Mouse (Mus musculus): ENCODE results near the gene Tmem19. TPM values are rescaled to one million over a fixed set of nuclear protein-coding genes. Genes with fewer than 3 reads are reported as not detected.

Gene Tmem19
- polyA plus RNA-seq (2012; rRNA removed) = 11.1 and 14.9 TPM in 2 replicates

DNA sequence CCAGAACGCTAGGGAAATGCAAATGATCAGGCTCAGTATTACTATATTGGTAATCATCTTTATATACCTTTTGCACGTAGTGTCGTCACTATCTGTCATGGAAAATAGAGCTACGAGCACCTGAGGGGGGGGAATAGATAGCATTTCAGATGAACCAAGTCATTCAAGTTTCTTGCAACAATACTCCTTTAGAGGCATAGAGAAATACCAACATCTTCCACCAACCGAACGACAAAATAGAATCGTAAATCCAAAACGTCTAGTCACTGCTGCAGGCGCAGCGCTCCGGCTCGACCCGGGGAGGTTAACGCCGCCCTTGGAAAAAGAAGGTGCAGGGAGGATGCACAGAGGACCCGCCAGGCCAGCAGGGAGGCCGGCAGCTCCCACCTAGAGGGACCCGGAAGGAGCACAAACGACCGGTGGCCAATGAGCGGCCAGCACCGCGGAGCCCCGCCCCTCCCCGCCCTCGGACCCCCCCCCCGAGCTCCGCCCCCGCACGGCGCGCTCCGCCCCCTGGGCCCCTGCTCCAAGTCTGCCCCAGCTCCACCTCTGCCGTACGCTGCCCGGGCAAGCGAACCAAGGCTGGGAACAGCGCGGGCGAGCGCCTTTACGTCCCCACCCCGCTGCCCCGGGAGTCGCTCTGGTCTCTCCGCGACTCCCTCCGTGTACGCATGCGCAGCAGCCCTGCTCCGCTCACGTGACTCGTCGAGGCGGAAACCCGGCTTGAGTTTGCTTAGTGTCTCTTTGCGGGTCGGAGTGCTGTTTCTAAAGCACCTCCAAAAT lies at the start of gene Tmem19:
Gene Tmem19, minus strand, starts transcription at position 662 of the 783 bp plus-strand sequence.

DNA sequence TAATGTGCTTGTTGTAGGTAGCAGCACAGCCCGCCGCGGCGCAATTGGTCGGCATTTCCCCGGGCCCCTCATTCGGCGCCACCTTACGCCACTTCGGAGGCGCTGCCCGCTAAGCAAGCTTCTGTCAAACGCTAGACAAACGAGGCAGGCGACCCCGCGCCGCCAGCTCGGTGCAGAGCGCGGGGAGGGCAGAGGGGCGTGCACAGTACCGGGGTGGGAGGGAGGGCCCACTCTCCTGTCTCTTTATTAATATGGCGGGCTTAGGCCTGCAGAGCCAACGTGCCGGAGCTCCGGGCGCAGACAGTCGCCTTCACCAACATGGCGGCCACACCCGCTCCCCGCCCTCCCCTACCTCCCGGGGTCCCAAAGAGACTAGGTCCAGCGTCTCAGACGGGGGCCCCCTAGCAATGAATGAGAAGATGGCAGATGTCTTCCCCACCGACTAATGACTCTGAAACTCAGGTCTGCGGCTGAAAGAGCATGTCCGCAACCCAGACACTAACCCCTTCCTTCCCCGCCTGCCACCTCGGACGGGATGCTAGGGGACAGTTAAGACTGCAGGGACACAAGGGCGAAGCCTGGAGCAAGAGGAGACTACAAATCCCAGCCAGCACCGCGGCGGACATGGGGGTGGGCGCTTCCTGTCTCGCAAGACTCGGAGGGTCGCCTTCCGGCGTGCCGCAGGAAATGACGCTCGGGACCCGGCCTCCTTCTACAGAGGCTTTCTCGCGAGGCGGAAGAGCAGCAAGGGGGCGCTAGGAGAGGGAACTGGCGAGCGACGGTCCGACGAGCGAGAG lies 22.1 kb upstream of the Tmem19 start, which contains the start of the genes Thap2 and Zfc3h1:
Gene Thap2, minus strand, starts transcription at position 223 of the 797 bp plus-strand sequence.
Gene Zfc3h1, plus strand, starts transcription at position 739 of the 797 bp plus-strand sequence.

DNA sequence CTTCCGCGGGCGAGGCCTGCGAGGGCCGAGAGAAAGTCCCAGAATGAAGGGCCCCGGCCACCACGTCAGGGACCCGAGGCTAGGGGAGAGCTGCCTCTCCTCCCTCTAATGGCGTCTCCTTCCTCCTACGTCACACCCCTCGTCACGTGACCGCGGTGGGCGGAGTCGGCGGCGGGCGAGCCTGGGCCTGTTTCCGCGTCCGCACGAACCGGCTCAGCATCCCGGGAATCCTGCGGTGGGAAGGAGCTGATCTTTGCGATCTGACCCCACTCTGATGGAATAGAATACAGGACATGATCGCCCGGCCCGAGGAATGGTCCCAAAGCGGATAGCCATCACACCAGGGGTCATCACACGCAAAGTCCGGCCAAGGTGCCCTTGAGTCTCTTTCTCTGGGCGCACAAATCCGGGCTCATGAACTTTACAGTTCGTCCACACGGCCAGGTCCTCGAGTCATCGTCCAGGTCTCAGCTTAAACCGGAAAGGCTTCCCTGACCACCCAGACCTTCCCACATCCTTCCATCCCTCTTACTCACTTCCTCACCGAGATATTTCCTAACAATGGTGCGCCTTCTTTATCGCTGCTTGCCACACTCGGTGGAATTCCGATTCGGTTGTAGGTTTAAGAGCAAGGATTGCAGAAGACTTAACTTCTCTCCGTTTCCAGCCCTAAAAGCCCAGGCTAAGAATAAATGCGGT lies 46.7 kb downstream of the Tmem19 start, which contains the start of gene Rab21:
Gene Rab21, minus strand, starts transcription at position 122 of the 699 bp plus-strand sequence.

Other genes with a start within 250 kb of the Tmem19 start
- gene Tph2, start 177.5 kb downstream of the Tmem19 start, polyA plus RNA-seq (2012; rRNA removed) = not detected in 2 replicates
- 3.8 and 4.9 TPM in 2 replicates for gene Tbc1d15, start 111.0 kb downstream of the Tmem19 start, polyA plus RNA-seq (2012; rRNA removed)
- 22.8 and 52.3 TPM in 2 replicates for gene Rab21, start 46.9 kb downstream of the Tmem19 start, polyA plus RNA-seq (2012; rRNA removed)
- gene Thap2, start 21.9 kb upstream of the Tmem19 start, polyA plus RNA-seq (2012; rRNA removed) = 4.6 and 5.3 TPM in 2 replicates
- 10.6 and 12.6 TPM in 2 replicates for gene Zfc3h1, start 22.5 kb upstream of the Tmem19 start, polyA plus RNA-seq (2012; rRNA removed)
- gene A930009A15Rik, start 207.5 kb upstream of the Tmem19 start, polyA plus RNA-seq (2012; rRNA removed) = not detected in 2 replicates
- gene Lgr5, start 225.3 kb upstream of the Tmem19 start, polyA plus RNA-seq (2012; rRNA removed) = 29.6 and 63.9 TPM in 2 replicates

All from ovary, adult 2 months (tissue).